In the genomic region with DNA sequence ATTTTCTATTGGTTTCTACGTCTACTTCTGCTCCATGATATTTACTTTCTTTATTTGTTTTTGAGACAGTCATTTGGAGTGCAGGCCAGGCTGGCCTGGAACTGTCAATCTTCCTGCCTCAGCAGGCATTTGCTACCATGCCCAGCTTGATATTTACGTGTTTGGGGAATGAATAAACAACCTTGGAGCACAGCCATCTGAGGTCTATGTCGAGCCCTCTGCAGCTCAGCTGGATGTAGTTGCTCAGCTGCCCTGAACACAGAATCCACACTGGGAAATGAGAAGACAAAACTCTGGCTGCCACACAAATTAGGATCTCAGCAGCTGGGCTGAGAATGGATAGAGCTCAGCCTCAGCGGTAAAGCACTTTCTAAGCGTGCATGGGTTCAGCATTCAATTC, we compare ENCODE assay signal across 11 mouse cellular contexts.
"Had no signal": no experiment of that assay in that cellular context is flagged by ENCODE, and none has a peak within 500 bp of the region (broad histone marks: within the 10 kb centered on the region; RNA-seq: fewer than 3 reads in every experiment).

No protein-coding gene starts in this region.

- H3K36me3 ChIP-seq: limb, embryonic 13.5 days; neural tube, embryonic 15.5 days had no signal

- ATAC-seq: intestine, postnatal 0 days had no signal

- H3K27ac ChIP-seq: limb, embryonic 13.5 days; liver, embryonic 14.5 days; neural tube, embryonic 15.5 days had no signal

- H3K4me1 ChIP-seq: limb, embryonic 13.5 days; neural tube, embryonic 15.5 days had no signal

- H3K27me3 ChIP-seq: limb, embryonic 13.5 days; neural tube, embryonic 15.5 days had no signal

- H3K9ac ChIP-seq: limb, embryonic 13.5 days; liver, embryonic 14.5 days; neural tube, embryonic 15.5 days had no signal

- H3K9me3 ChIP-seq: limb, embryonic 13.5 days; neural tube, embryonic 15.5 days had no signal

- H3K4me3 ChIP-seq: limb, embryonic 13.5 days; myocyte; neural tube, embryonic 15.5 days had no signal

- DNase-seq: kidney, adult 8-10 months; layer of hippocampus, adult 9-11 months; left cerebral cortex, postnatal 4 days; lung, adult 18-20 months; right cerebral cortex, adult 18-20 months; right cerebral cortex, postnatal 25 days had no signal

- H3K4me2 ChIP-seq: limb, embryonic 13.5 days; neural tube, embryonic 15.5 days had no signal
